Mouse (Mus musculus) thymus, adult 2 months (tissue): Measurements from ENCODE around the gene Gipc1. TPM values are rescaled to one million over a fixed set of nuclear protein-coding genes. Genes with fewer than 3 reads are reported as not detected.

Experiments
- DNase-seq: peaks from one replicate; pipeline ENCODE4 v3.0.0; 2021
- H3K27ac ChIP-seq: fragments of 200-500 bp; 2 replicates; pipeline ENCODE4 v1.5.1; 2012; ENCODE audit warnings: low read length, control low read depth; ENCODE audit not compliant: control insufficient read depth, insufficient read depth
- H3K27me3 ChIP-seq: fragments of 200-500 bp; 2 replicates; pipeline ENCODE4 v1.6.1; 2012; ENCODE audit warnings: mild to moderate bottlenecking, low read length, moderate library complexity, mixed read lengths; ENCODE audit not compliant: control insufficient read depth, insufficient read depth
- H3K36me3 ChIP-seq: fragments of 200-500 bp; 2 replicates; pipeline ENCODE4 v1.6.1; 2012; ENCODE audit warnings: mild to moderate bottlenecking, low read length, moderate library complexity; ENCODE audit not compliant: control insufficient read depth, insufficient read depth
- H3K4me1 ChIP-seq: fragments of 200-500 bp; replicated peaks from 2 replicates; pipeline ENCODE4 v1.6.1; 2012; ENCODE audit warnings: low read length; ENCODE audit not compliant: control insufficient read depth, insufficient read depth
- H3K4me3 ChIP-seq: fragments of 200-500 bp; 2 replicates; pipeline ENCODE4 v1.5.1; 2012; ENCODE audit warnings: mild to moderate bottlenecking, low read length, control low read depth, moderate library complexity; ENCODE audit not compliant: control insufficient read depth, insufficient read depth
- CTCF ChIP-seq: fragments of 200-500 bp; IDR thresholded peaks from 2 replicates; pipeline ENCODE4 v1.5.1; 2012; ENCODE audit warnings: mild to moderate bottlenecking, control low read depth, low read length, moderate library complexity, borderline replicate concordance; ENCODE audit not compliant: control insufficient read depth, poor library complexity, insufficient read depth; ENCODE audit errors: extremely low read depth
- POLR2A ChIP-seq: fragments of 200-500 bp; IDR thresholded peaks from 2 replicates; pipeline ENCODE4 v1.6.1; 2012; ENCODE audit warnings: mild to moderate bottlenecking, low read length, control low read depth, moderate library complexity; ENCODE audit not compliant: control insufficient read depth, poor library complexity, insufficient read depth; ENCODE audit errors: extremely low read depth
- whole genome bisulfite sequencing: fragments of 180-500 bp; shearing (Covaris S2); methylation state at CpG from one replicate; pipeline ENCODE4 v1.1.7; 2018; 5-methylcytosine and 5-hydroxymethylcytosine counted together
- polyA plus RNA-seq: library from polyadenylated mRNA; depleted of rRNA; stranded (reverse); fragments of >200 nt; gene quantifications from 2 replicates; pipeline ENCODE4 v1.2.3, GENCODE M21; 2012; rRNA removed

Gene Gipc1
- polyA plus RNA-seq = 50.2 and 58.6 TPM in 2 replicates

DNA sequence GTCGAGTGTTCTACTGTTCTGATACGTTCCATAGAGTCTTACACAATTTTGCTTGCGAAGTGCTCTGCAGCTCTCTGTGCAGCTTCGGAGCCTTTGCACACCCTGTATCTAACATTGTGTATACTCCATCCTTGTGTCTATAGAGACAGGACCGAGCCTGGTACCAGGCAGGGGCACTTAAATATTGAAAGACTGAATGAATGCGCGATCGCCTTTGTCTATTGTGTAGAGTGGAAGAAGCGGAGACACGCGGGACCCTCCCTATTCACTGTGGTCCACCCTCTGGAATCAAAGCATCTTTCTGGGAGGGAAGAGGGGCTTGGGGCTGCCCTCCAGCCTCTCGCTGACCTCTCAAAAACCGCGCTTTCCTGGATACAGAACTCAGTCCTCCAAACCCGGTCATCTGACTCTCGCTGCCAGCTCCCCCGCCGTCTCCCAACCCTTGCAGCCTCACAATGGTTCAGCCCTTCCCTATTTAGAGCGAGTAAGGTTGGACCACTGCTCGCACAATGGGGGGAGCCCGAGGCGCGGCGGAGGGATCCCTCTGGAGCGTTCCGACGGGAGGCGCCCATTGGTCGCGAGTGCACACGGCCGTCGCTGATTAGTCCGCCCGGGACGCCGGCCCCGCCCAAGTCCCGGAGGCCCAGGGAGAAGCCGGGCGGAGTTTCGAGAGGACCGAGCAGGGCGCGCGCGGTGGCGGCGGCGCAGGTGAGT, at the start of gene Gipc1:
Gipc1 (plus strand) TSS at position 648 of the 714 bp plus-strand sequence.
- 4% methylated on average over 50 of the region's 50 CpGs for WGBS
- no peaks in the 10 kb centered on the region for H3K36me3 ChIP-seq
- no peaks in the 10 kb centered on the region for H3K27me3 ChIP-seq
- no peak within 1 kb of the TSS for H3K27ac ChIP-seq
- TF ChIP-seq POLR2A (peak; percentile 94; the same call in 1 of the 2 replicates), CTCF (peak; percentile 12; the same call in 1 of the 2 replicates)
- H3K4me1 ChIP-seq = peaks cover 14% of the 10 kb centered on the region
- H3K4me3 ChIP-seq = peak within 1 kb of the TSS; percentile 73
- DNase-seq = peak; percentile 96

DNA sequence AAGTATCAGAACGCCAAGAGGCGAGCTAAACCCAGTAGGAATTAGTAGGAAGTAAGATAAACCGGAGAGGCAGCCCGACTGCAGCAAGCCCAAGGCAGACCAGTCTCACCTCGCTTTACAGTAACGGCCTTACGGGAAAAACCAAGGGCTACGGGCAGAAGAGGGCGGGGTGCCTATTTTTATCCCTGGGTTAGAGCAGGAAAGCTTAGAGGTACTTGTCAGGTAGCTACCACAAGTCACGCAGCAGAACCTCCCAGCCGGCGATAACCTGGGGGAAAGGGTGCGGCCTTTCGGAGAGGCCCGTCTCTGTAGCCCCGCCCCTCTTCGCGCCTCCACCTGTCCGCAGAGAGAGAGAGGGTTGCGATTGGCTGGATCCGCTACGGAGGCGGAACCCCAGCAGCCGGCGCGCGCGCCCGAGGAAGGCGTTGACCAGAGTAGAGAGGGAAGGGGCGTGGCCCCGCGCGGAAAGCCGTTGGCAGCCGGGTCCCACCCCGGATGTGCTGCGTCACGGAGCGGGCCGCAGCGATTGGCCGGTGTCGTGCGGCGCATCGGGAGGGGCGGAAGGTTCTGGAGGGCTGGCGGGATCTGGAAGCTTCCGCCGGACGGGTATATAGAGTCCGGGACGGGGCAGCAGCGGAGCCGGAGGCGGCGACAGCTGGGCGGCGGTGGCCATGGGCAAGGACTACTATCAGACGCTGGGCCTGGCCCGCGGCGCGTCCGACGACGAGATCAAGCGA, 44.6 kb upstream of the Gipc1 start, which contains the start of the genes Tecr and Dnajb1:
Tecr (minus strand) TSS at position 311 of the 737 bp plus-strand sequence.
Dnajb1 (plus strand) TSS at position 533 of the 737 bp plus-strand sequence.
- no peaks in the 10 kb centered on the region for H3K27me3 ChIP-seq

DNA sequence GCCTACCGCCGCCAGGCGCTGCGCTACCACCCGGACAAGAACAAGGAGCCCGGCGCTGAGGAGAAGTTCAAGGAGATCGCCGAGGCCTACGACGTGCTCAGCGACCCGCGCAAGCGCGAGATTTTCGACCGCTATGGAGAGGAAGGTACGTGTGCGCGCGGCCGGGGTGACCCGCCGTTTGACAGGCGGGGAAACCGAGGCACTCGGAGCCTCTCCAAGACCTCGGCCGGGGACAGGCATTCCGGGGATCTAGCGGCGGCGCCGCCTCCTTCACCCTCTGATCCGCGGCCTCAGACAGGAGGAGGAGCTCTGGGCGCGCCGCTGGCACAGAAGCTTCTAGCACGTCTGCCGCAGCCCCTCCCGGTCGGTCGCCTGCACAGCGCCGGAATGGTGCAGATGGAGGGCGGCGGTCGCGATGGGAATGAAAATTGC, 44.1 kb upstream of the Gipc1 start:
- TF ChIP-seq POLR2A (no peak), CTCF (peak; percentile 13; the same call in 1 of the 2 replicates)
- DNase-seq = peak; percentile 85
- under 1% methylated on average over 51 of the region's 51 CpGs for WGBS

More for the DNA sequence above, 44.6 kb upstream of the Gipc1 start, which contains the start of the genes Tecr and Dnajb1:
- peaks cover 24% of the 10 kb centered on the region for H3K36me3 ChIP-seq
- H3K27ac ChIP-seq = peak within 1 kb of the TSS; percentile 81
- H3K4me3 ChIP-seq = peak within 1 kb of the TSS; percentile 61
- peak; percentile 47; the same call in 1 of the 2 replicates for TF ChIP-seq CTCF
- TF ChIP-seq POLR2A = peak; percentile 85
- peaks cover 30% of the 10 kb centered on the region for H3K4me1 ChIP-seq
- DNase-seq = peak; percentile 100
- WGBS = under 1% methylated on average over 69 of the region's 69 CpGs

DNA sequence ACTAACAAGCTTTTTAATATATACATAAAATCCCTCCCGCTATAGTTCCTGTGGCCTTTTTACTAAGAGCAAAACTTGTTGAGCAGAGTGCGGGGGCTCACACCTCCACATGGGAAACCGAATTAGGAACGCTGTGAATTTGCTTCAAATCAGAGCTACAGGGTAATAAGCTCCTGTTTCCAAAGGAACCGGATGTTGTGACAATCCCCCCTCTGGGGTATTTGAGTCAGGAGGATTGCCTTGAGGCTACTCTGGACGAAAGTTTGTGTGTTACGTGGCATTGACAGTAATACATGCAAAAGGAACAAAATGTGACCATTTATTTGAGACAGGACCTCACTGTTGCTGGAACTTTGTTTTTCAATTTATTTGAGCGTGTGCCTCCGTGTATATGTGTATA, 43.4 kb upstream of the Gipc1 start:
- 2% methylated on average over 9 of the region's 9 CpGs for WGBS
- Histone ChIP-seq H3K27me3 (no peaks in the 10 kb centered on the region), H3K36me3 (peaks cover 27% of the 10 kb centered on the region), H3K4me1 (peaks cover 31% of the 10 kb centered on the region), H3K4me3 (peak overlapping the region; percentile 61), H3K27ac (peak overlapping the region; percentile 67; the same call in 1 of the 2 replicates)
- TF ChIP-seq POLR2A (no peak), CTCF (no peak)
- DNase-seq = no peak

More for the DNA sequence above, 44.1 kb upstream of the Gipc1 start:
- peaks cover 27% of the 10 kb centered on the region for H3K36me3 ChIP-seq
- no peaks in the 10 kb centered on the region for H3K27me3 ChIP-seq
- peaks cover 31% of the 10 kb centered on the region for H3K4me1 ChIP-seq
- peak overlapping the region; percentile 73 for H3K27ac ChIP-seq
- H3K4me3 ChIP-seq = peak overlapping the region; percentile 61

DNA sequence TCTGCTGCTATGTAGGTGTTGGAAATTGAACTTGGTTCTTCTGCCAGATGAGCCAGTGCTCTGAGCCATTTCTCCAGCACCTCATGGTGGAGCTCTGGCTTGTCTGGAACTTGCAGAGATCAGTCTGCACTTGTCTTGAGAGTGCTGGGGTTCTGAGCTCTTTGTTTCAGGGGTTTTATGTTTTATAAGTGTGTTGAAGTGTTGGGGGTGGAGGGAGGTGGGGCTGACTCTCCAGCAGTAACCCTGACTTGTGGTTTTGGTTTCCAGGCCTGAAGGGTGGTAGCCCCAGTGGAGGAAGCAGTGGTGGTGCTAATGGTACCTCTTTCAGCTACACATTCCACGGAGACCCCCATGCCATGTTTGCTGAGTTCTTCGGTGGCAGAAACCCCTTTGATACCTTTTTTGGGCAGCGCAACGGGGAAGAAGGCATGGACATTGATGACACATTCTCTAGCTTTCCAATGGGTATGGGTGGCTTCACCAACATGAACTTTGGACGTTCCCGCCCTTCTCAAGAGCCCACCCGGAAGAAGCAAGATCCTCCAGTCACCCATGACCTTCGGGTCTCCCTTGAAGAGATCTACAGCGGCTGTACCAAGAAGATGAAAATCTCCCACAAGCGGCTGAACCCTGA, 42.8 kb upstream of the Gipc1 start:
- no peak for DNase-seq
- H3K36me3 ChIP-seq = peaks cover 27% of the 10 kb centered on the region
- TF ChIP-seq CTCF (no peak), POLR2A (no peak)
- WGBS = 59% methylated on average over 10 of the region's 10 CpGs
- H3K4me1 ChIP-seq = peaks cover 31% of the 10 kb centered on the region
- peak overlapping the region; percentile 67 for H3K27ac ChIP-seq
- peak overlapping the region; percentile 41 for H3K4me3 ChIP-seq
- no peaks in the 10 kb centered on the region for H3K27me3 ChIP-seq

DNA sequence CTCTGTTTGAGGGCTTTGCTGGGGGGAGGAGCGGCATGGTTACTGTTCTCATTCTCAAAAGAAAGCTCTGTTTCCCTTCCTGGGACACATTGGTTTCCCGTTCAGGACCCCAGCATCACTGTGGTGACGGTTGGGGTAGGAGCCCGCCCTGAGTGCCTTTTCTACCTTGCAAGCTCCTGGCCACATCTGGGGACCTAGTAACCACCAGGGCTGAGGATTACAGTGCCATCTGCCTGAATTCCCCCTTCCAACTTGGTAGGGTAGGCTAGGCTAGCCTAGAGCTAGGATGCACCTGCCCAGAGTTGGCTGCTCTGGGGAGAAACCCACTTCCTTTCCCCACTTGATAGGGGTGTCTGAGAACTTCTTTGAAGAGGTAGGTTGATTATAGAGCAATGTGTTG, 40.6 kb upstream of the Gipc1 start:
- 7% methylated on average over 4 of the region's 4 CpGs for WGBS
- no peak overlapping the region for H3K4me3 ChIP-seq
- H3K27ac ChIP-seq = peak overlapping the region; percentile 88
- H3K4me1 ChIP-seq = peaks cover 31% of the 10 kb centered on the region
- DNase-seq = peak; percentile 74
- TF ChIP-seq CTCF (no peak), POLR2A (no peak)
- peaks cover 27% of the 10 kb centered on the region for H3K36me3 ChIP-seq
- no peaks in the 10 kb centered on the region for H3K27me3 ChIP-seq
